Mouse (Mus musculus) thymus, postnatal 25 days (tissue): Measurements from ENCODE around the gene Kpna3.
"Not testable (repeated sequence)": the region's sequence is repeated elsewhere in the genome, so short reads cannot be mapped to it uniquely, and the experiment has no call there.

ENCODE experiments used
- DNase-seq: peaks from one replicate; pipeline ENCODE4 v3.0.0; 2022

The Kpna3 gene

GRCm38 (mm10) chr14:61439661-61440559 lies at the start of gene Kpna3:
Gene Kpna3 (minus strand): TSS chr14:61439874.
- peak; percentile 95 for DNase-seq

GRCm38 (mm10) chr14:61460365-61460764 lies 20.7 kb upstream of the Kpna3 start:
- no peak for DNase-seq

- DNase-seq: no peak
Measured at GRCm38 (mm10) chr14:61457468-61457867, 17.8 kb upstream of the Kpna3 start.

- DNase-seq: no peak
Measured at GRCm38 (mm10) chr14:61455571-61455970, 15.9 kb upstream of the Kpna3 start.

GRCm38 (mm10) chr14:61453032-61453431 lies 13.4 kb upstream of the Kpna3 start:
- DNase-seq: no peak

GRCm38 (mm10) chr14:61452481-61452880 lies 12.8 kb upstream of the Kpna3 start:
- no peak for DNase-seq

GRCm38 (mm10) chr14:61447775-61448174 lies 8.1 kb upstream of the Kpna3 start:
- DNase-seq: no peak

- DNase-seq: peak; percentile 62
Measured at GRCm38 (mm10) chr14:61439141-61439660, 473 bp downstream of the Kpna3 start.

- DNase-seq: no peak
Measured at GRCm38 (mm10) chr14:61438171-61438945, 1.3 kb downstream of the Kpna3 start.

GRCm38 (mm10) chr14:61436866-61437265 lies 2.8 kb downstream of the Kpna3 start:
- no peak for DNase-seq

- DNase-seq: no peak
Measured at GRCm38 (mm10) chr14:61428126-61428787, 11.4 kb downstream of the Kpna3 start.

GRCm38 (mm10) chr14:61427095-61427494 lies 12.6 kb downstream of the Kpna3 start:
- DNase-seq: not testable (repeated sequence)

GRCm38 (mm10) chr14:61425080-61425665 lies 14.5 kb downstream of the Kpna3 start:
- DNase-seq: no peak

GRCm38 (mm10) chr14:61415719-61416118 lies 24.0 kb downstream of the Kpna3 start:
- DNase-seq: no peak

GRCm38 (mm10) chr14:61415311-61415710 lies 24.4 kb downstream of the Kpna3 start:
- DNase-seq: no peak

GRCm38 (mm10) chr14:61414808-61415207 lies 24.9 kb downstream of the Kpna3 start:
- no peak for DNase-seq

- DNase-seq: no peak
Measured at GRCm38 (mm10) chr14:61414199-61414598, 25.5 kb downstream of the Kpna3 start.

- DNase-seq: no peak
Measured at GRCm38 (mm10) chr14:61413686-61414085, 26.0 kb downstream of the Kpna3 start.

- DNase-seq: no peak
Measured at GRCm38 (mm10) chr14:61410020-61410419, 29.7 kb downstream of the Kpna3 start.

GRCm38 (mm10) chr14:61407055-61407454 lies 32.6 kb downstream of the Kpna3 start:
- no peak for DNase-seq

- DNase-seq: no peak
Measured at GRCm38 (mm10) chr14:61405761-61406160, 33.9 kb downstream of the Kpna3 start.

GRCm38 (mm10) chr14:61404941-61405340 lies 34.7 kb downstream of the Kpna3 start:
- no peak for DNase-seq

- DNase-seq: no peak
Measured at GRCm38 (mm10) chr14:61394745-61395144, 44.9 kb downstream of the Kpna3 start.
